Mouse (Mus musculus): ENCODE data around the gene Rpap1. TPM values are rescaled to one million over a fixed set of nuclear protein-coding genes. Genes with fewer than 3 reads are reported as not detected.

Gene Rpap1
- polyA plus RNA-seq (2017; shearing (Covaris generic)): 10 to 100 TPM; 13.7 to 20.3 (median 14.9) TPM

DNA sequence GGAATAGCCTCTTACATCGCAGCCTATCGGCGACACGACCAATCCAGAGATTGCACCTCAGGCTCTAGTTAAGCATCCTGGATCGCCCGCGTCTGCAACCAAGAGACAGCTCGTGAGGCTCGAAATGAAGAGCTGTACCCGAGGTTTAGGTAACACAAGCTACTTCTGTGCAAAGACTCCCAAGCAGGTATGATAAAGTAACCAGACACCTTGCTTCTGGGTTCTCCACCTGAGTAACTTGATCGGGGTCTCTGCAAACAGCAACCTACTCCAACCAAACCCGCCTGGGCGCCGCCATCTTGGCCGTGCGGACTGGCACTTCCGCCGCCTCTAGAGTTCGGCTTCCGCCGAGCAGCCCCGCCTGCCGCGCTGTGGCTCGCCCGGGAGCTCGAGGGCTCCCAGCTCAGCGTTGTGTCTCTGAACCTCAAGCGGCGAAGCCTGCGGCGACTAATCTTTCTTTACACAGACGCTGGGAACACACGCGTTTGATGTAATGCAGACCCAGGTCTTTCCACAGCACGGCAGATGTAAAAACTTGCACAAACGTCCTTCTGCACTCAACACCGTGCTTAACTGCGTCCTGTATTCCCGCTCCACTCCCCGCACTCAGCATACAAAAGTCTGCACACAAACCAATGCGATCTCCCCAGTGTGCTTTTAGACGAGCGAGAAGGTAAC, at the start of gene Rpap1:
Gene Rpap1, minus strand, starts transcription at position 332 of the 678 bp plus-strand sequence.
- ATAC-seq: peak; percentile 99

- ATAC-seq: no peak
These were observed 46.9 kb upstream of the Rpap1 start for GRCm38 (mm10) chr2:119834231-119834630.

DNA sequence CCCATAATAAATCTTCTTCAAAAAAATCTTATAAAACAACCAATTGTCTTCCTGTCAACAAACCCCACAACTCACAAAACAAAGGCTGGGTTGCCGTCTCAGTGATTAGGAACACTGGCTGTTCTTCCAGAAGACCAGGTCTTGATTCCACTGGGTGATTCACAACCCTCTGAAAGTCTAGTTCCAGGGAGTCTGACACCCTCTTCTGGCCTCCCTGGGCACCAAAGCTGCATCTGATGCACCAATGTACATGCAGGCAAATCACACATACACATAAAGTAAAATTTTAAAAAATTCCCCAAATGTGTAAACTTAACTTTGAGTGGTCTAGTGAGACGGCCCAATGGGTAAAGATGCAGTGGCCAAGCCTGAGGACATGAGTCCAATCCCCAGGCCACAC, 43.2 kb upstream of the Rpap1 start:
- ATAC-seq: no peak

- ATAC-seq: no peak
These were observed 33.8 kb upstream of the Rpap1 start for GRCm38 (mm10) chr2:119821136-119821535.

DNA sequence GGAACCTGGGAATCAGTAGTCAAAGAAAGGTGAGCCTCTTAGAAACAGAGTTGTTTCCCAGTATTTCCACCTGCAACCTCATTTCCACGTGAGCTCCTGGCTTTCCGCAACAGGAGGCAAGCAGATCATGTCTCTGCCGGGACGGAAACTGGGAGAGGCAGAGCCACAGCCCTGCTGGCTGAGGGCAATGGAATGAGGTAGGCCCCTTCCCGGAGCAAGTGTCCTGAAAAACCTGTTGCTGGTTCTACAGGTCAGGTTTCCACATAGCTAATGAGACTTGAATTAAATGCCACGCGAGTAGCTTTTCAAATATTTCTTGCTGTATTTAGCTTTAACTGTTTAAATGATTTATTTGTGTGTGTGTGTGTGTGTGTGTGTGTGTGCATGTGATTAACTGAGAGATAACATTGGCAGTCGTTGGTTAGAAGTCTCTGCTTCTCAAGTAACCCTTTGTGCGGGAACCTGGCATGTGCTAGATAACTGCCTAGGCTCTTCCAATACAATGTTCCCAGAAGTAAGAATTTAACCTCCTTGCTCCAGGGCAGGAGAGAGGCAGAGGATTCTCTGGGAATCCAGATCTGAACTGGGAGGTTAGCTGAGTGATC, 31.4 kb upstream of the Rpap1 start:
- ATAC-seq: no peak

DNA sequence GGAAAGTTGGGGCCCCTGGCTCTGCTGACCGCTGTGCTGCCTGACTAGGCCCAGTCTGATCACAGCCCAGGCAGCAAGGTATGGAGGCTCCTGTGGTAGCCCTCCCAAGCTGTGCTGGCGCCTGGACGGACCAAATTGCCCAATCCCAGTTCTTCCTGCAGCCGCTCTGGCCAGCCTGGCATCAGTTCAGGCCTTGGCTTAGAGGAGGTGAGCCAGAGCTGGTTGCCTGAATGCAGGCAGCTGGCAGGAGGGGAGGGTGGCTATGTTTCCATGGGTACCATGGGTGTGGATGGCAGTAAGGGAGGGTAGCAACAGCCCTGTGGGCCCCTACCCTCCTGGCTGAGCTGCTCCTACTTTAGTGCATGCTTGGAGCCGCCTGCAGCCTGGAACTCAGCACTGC, 29.7 kb upstream of the Rpap1 start:
- ATAC-seq: no peak

- ATAC-seq: no peak
These were observed 29.3 kb upstream of the Rpap1 start for GRCm38 (mm10) chr2:119816611-119817010.

- ATAC-seq: no peak
These were observed 27.1 kb upstream of the Rpap1 start for GRCm38 (mm10) chr2:119814376-119814933.

- ATAC-seq: no peak
These were observed 24.3 kb upstream of the Rpap1 start for GRCm38 (mm10) chr2:119811490-119812146.

GRCm38 (mm10) chr2:119810890-119811289, 23.6 kb upstream of the Rpap1 start:
- ATAC-seq: no peak

DNA sequence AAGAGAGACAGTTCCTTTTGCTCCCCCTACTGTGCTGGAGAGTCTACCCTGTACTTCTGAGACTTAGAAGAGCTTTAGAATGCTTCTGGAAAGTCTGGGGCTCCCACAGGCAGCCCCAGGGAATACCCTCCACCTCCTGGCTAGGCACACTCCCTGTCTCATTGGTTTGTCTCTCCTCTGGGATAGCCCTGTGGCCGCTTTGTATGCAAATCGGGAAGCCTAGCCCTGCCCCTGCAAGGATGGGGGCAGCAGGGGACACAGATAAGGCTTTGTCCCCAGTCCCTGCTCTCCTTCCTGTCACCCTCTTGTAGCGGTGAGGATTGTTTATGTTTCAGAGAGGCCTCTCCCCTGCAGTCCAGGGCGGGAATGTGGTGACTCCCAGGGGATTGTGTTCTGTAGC, 21.5 kb upstream of the Rpap1 start:
- no peak for ATAC-seq

DNA sequence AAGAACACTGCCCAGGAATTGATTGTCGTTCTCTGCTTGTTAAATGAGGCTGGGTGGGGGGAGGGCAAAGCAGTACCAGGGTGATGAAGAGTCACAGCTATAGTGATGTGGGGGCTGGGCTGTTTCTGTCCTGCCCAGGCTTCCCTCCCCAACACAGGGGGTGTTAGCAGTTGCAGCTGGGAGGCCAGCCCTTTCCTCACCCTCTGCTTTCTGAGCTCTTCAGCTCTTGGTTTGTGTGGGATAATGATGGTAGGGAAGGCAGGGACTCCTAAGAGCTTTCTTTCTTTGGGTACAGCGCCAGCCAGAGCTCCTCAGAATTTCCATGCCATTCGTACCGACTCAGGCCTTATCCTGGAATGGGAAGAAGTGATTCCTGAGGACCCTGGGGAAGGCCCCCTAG, 21.1 kb upstream of the Rpap1 start:
- no peak for ATAC-seq

DNA sequence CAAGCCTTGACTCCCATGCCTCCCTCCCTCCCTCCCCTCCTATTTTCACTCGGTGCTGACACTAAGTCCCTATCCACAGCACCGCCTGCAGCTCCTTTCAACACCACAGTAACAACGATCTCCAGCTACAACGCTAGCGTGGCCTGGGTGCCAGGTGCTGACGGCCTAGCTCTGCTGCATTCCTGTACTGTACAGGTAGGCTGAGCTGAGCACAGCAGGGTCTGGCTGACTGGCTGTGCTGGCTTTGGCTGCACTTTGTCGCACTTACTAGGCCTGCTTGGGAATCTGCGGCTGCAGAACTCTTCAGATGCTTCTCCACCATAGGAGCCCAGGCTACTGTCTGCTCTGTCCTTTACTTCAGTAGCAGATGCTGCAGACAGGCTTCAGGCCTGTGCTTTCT, 18.2 kb upstream of the Rpap1 start:
- ATAC-seq: no peak

GRCm38 (mm10) chr2:119804776-119805175, 17.4 kb upstream of the Rpap1 start:
- ATAC-seq: no peak

DNA sequence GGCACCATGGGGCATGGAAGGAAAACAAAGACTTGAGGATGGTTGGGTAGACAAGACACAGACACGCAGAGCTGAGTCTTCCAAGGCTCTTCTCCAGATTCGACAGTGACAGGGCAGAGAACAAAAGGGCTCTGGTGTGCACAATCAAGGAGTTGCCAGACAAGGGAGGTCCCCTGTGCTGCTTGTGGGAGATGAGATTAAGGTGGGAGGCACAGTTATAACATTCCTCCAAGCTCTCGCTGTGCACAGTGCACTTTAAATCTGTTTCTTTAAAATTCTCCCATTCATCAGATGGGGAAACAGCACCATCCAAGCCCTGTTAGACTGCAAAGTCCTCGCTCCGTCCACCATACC, 16.9 kb upstream of the Rpap1 start:
- no peak for ATAC-seq

- no peak for ATAC-seq
These were observed 16.4 kb upstream of the Rpap1 start for GRCm38 (mm10) chr2:119803618-119804274.

- ATAC-seq: no peak
These were observed 15.7 kb upstream of the Rpap1 start for GRCm38 (mm10) chr2:119802767-119803617.

DNA sequence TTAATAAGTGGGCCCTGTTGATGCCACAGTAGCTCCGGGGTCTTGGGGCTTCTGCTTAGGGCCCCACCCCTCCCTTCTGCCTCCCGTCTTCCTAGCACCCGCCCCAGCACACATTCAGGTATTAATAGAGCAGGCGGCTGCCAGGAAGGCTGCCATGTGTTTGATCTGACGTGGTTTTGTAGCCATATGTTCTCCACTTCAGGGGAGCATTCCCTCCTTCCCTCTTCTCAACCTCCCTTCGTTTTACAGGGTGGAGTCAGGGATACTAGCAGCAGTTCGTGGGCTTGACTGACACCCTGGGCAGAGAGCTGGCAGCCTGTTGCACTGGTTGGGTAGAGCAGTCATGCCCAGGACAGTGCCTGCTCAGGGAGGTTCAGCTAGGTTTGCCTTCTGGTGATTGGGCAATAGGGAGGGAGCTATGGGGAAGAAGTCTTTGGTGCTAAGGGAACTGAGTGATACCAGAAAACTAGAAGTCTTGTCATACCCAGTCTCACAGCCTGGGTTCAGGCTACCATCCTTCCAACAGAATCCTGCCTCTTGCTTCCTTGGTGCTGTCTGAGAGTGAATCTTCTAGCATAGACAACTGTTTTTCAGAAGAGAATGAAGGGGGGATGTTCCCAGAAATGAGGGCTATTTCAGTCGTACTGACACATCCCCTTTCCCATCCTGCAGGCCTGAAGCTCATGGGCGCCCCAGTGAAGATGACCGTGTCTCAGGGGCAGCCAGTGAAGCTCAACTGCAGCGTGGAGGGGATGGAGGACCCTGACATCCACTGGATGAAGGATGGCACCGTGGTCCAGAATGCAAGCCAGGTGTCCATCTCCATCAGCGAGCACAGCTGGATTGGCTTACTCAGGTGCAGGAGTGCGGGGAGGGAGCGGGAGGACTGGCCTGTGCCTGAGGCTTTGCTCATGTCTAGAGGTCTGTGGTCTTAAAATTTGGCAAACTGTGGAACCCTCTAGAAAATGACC, 13.8 kb upstream of the Rpap1 start:
- ATAC-seq: no peak

GRCm38 (mm10) chr2:119799961-119800550, 12.7 kb upstream of the Rpap1 start:
- ATAC-seq: peak; percentile 53

DNA sequence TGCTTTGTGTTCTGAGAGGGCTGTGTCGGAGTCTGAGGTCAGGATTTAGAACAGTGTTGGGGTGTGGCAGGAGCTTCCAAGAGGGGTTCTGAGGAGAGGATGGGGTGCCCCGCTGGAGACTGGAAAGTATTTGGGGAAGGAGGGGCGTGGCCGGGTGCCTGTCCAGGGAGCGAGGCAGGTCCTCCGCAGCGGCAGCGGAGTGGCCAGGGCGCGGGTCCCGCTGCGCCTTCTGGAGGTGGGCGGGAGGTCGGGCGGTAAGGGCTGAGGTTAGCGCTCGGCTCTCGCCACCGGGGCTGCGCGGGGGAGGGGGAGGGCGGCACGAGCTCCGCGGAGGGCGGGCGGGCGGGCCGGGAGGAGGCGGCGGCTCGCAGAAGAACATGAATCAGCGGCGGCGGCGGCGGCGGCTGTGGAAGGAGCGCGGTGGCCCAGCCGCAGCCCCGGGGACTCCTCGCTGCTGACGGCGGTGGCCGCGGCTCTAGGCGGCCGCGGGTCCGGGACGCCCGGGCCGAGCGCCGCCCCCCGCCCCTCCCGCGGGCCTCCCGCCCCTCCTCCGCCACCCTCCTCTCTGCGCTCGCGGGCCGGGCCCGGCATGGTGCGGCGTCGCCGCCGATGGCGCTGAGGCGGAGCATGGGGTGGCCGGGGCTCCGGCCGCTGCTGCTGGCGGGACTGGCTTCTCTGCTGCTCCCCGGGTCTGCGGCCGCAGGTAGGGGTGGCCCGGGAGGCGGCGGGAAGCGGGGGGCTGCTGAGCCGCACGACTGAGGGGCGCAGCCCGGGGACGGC, 12.0 kb upstream of the Rpap1 start:
- peak; percentile 33 for ATAC-seq

Measured in inflammation-experienced regulatory T-cells, adult 6 months (primary cell).